Mouse (Mus musculus): Measurements from ENCODE around the gene Fis1. TPM values are rescaled to one million over a fixed set of nuclear protein-coding genes. Genes with fewer than 3 reads are reported as not detected.

The Fis1 gene
- 173 and 176 TPM in 2 replicates for polyA plus RNA-seq (2015; fragmentation: Nextera tagmentation; extraction: Ambion mirVana)

DNA sequence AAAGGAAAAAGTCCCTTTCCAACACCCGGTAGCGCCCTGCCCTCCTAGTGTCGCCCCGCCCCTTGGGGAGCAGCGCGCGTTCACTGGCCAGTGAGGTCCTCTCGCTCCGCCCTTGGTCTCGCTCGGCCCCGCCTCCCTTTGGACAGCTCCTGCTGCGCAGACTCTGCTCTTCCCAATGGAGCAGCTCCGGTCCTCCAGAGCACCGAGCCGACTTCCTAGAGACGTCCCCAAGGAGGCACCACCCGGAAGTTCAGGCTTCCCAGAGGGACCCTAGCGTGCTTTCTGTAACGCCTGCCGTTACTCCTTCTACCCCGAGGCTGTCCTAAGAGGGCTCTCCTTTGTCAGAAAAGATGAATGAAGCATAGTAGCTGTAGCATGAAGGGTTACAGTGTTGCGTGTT lies at the start of gene Fis1:
Fis1 (plus strand) TSS at position 261 of the 400 bp plus-strand sequence.
- TF ChIP-seq EP300 (IDR thresholded peaks at IDR 0.05; ENCODE audit: low read depth) (no peak), CTCF (IDR thresholded peaks at IDR 0.05; ENCODE audit: low read depth) (no peak)
- DNase-seq = peak; percentile 96

GRCm38 (mm10) chr5:136904621-136905020 lies 48.5 kb upstream of the Fis1 start:
- no peaks in the 10 kb centered on the region for H3K27me3 ChIP-seq (ENCODE audit: insufficient read depth, low read length)
- H3K36me3 ChIP-seq (replicated peaks; ENCODE audit: insufficient read depth, low read length) = no peaks in the 10 kb centered on the region
- no peak overlapping the region for H3K4me2 ChIP-seq (ENCODE audit: low read depth, low read length)
- no peaks in the 10 kb centered on the region for H3K4me1 ChIP-seq (ENCODE audit: insufficient read depth)
- WGBS (ENCODE audit: insufficient replicate concordance) = 44% methylated on average over 3 of the region's 3 CpGs
- TF ChIP-seq EP300 (IDR thresholded peaks at IDR 0.05; ENCODE audit: low read depth) (no peak), CTCF (IDR thresholded peaks at IDR 0.05; ENCODE audit: low read depth) (no peak)
- no peak overlapping the region for H3K4me3 ChIP-seq (ENCODE audit: low read depth, low read length)
- H3K9ac ChIP-seq (replicated peaks) = no peak overlapping the region
- no peaks in the 10 kb centered on the region for H3K9me3 ChIP-seq (ENCODE audit: low read length)
- DNase-seq (no peak), ATAC-seq (no peak)
- no peak overlapping the region for H3K27ac ChIP-seq (ENCODE audit: low read depth)

More for the DNA sequence above, at the start of gene Fis1:
- Histone ChIP-seq H3K9me3 (ENCODE audit: low read length) (no peaks in the 10 kb centered on the region), H3K9ac (replicated peaks) (peak within 1 kb of the TSS; percentile 67), H3K4me2 (ENCODE audit: low read depth, low read length) (peak within 1 kb of the TSS; percentile 80), H3K4me3 (ENCODE audit: low read depth, low read length) (peak within 1 kb of the TSS; percentile 71), H3K4me1 (ENCODE audit: insufficient read depth) (peaks cover 11% of the 10 kb centered on the region), H3K27me3 (ENCODE audit: insufficient read depth, low read length) (no peaks in the 10 kb centered on the region), H3K36me3 (replicated peaks; ENCODE audit: insufficient read depth, low read length) (no peaks in the 10 kb centered on the region), H3K27ac (ENCODE audit: low read depth) (peak within 1 kb of the TSS; percentile 79)
- WGBS (ENCODE audit: insufficient replicate concordance) = under 1% methylated on average over 23 of the region's 23 CpGs
- ATAC-seq = peak; percentile 99

GRCm38 (mm10) chr5:136905630-136906029 lies 47.4 kb upstream of the Fis1 start:
- Histone ChIP-seq H3K27me3 (ENCODE audit: insufficient read depth, low read length) (no peaks in the 10 kb centered on the region), H3K4me2 (ENCODE audit: low read depth, low read length) (no peak overlapping the region), H3K9me3 (ENCODE audit: low read length) (no peaks in the 10 kb centered on the region), H3K27ac (ENCODE audit: low read depth) (no peak overlapping the region), H3K4me3 (ENCODE audit: low read depth, low read length) (no peak overlapping the region), H3K9ac (replicated peaks) (no peak overlapping the region), H3K36me3 (replicated peaks; ENCODE audit: insufficient read depth, low read length) (no peaks in the 10 kb centered on the region), H3K4me1 (ENCODE audit: insufficient read depth) (no peaks in the 10 kb centered on the region)
- TF ChIP-seq CTCF (IDR thresholded peaks at IDR 0.05; ENCODE audit: low read depth) (peak; percentile 60), EP300 (IDR thresholded peaks at IDR 0.05; ENCODE audit: low read depth) (no peak)
- DNase-seq (peak; percentile 52), ATAC-seq (no peak)
- WGBS (ENCODE audit: insufficient replicate concordance) = 44% methylated on average over 7 of the region's 7 CpGs

GRCm38 (mm10) chr5:136907587-136907986 lies 45.5 kb upstream of the Fis1 start:
- ATAC-seq = 0 out of 2 replicates have a peak, but pooled peaks have one; percentile 4
- H3K27ac ChIP-seq (ENCODE audit: low read depth) = no peak overlapping the region
- no peaks in the 10 kb centered on the region for H3K9me3 ChIP-seq (ENCODE audit: low read length)
- TF ChIP-seq CTCF (IDR thresholded peaks at IDR 0.05; ENCODE audit: low read depth) (no peak), EP300 (IDR thresholded peaks at IDR 0.05; ENCODE audit: low read depth) (no peak)
- H3K36me3 ChIP-seq (replicated peaks; ENCODE audit: insufficient read depth, low read length) = no peaks in the 10 kb centered on the region
- WGBS (ENCODE audit: insufficient replicate concordance) = 38% methylated on average over 9 of the region's 9 CpGs
- peak overlapping the region; percentile 58 for H3K4me3 ChIP-seq (ENCODE audit: low read depth, low read length)
- H3K9ac ChIP-seq (replicated peaks) = no peak overlapping the region
- H3K4me2 ChIP-seq (ENCODE audit: low read depth, low read length) = peak overlapping the region; percentile 74
- H3K4me1 ChIP-seq (ENCODE audit: insufficient read depth) = no peaks in the 10 kb centered on the region
- H3K27me3 ChIP-seq (ENCODE audit: insufficient read depth, low read length) = no peaks in the 10 kb centered on the region
- no peak for DNase-seq

DNA sequence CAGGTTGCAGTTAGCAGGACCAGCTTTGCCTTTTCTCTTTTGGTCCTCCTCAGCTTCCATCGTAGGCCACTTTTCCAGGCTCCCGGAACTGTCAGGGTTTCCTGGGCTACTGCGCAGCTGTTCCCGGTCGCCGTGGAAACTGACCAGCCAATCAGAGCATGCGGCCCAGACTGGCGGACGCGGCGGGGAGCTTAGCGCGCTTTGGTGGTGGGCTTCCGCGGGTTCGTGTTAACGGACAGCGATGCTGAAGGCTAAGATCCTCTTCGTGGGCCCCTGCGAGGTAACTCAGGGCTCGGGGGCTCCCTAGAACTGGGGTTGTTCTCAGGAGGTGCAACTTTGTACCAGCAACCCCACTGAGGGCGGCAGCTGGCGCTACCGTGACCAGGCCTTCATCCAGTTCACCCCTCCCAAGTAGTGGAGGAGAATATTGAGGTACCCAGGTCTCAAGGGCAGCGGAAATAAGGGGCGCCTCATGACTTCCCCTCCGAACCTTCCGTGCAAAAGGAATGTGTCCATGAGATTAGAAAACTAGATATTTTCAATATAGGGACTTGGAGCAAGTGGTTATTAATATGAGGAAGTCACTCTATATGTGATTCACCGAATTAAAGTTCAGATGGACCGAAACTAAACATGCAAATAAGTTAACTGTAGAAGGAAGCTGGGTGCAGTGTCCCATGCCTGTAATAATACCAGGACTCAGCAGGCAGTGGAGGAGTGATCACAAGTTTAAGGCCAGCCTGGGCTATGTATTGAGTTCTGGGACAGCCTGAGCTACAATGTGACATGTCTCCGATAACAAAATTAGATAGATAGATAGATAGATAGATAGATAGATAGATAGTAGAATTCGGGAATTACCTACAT lies 44.9 kb upstream of the Fis1 start, which contains the start of gene Ift22:
Ift22 (plus strand) TSS at position 160 of the 867 bp plus-strand sequence.
- 6% methylated on average over 32 of the region's 32 CpGs for WGBS (ENCODE audit: insufficient replicate concordance)
- Histone ChIP-seq H3K4me3 (ENCODE audit: low read depth, low read length) (peak within 1 kb of the TSS; percentile 58), H3K4me2 (ENCODE audit: low read depth, low read length) (peak within 1 kb of the TSS; percentile 74), H3K9ac (replicated peaks) (peak within 1 kb of the TSS; percentile 52), H3K9me3 (ENCODE audit: low read length) (no peaks in the 10 kb centered on the region), H3K36me3 (replicated peaks; ENCODE audit: insufficient read depth, low read length) (no peaks in the 10 kb centered on the region), H3K4me1 (ENCODE audit: insufficient read depth) (no peaks in the 10 kb centered on the region), H3K27me3 (ENCODE audit: insufficient read depth, low read length) (no peaks in the 10 kb centered on the region), H3K27ac (ENCODE audit: low read depth) (peak within 1 kb of the TSS; percentile 37; the same call in 1 of the 2 replicates)
- ATAC-seq = peak; percentile 92
- DNase-seq = peak; percentile 85
- TF ChIP-seq EP300 (IDR thresholded peaks at IDR 0.05; ENCODE audit: low read depth) (peak; percentile 45; the same call in 1 of the 2 replicates), CTCF (IDR thresholded peaks at IDR 0.05; ENCODE audit: low read depth) (no peak)

DNA sequence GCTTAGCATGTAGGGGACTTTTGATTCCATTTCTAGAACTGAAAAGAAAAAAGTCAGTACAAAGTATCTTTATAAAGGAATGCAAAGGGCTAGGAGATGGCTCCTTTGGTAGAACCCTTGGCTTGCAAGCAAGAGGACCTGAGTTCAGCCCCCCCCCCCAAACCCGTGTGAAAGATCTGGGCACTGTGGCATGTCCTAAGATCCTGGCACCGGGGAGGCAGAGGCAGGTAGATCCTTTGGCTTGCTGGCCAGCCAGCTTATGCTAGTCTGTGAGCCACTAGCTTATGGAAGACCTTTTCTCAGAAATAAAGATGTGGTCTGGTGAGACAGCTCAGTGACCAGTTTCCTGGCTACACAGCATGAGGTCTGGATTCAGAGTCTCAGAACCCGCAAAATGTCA lies 38.9 kb upstream of the Fis1 start:
- TF ChIP-seq CTCF (IDR thresholded peaks at IDR 0.05; ENCODE audit: low read depth) (no peak), EP300 (IDR thresholded peaks at IDR 0.05; ENCODE audit: low read depth) (no peak)
- no peak overlapping the region for H3K9ac ChIP-seq (replicated peaks)
- H3K9me3 ChIP-seq (ENCODE audit: low read length) = no peaks in the 10 kb centered on the region
- no peaks in the 10 kb centered on the region; the same call in 1 of the 2 replicates for H3K4me1 ChIP-seq (ENCODE audit: insufficient read depth)
- H3K27ac ChIP-seq (ENCODE audit: low read depth) = no peak overlapping the region
- no peaks in the 10 kb centered on the region for H3K36me3 ChIP-seq (replicated peaks; ENCODE audit: insufficient read depth, low read length)
- ATAC-seq = no peak
- no peak for DNase-seq
- no peak overlapping the region for H3K4me3 ChIP-seq (ENCODE audit: low read depth, low read length)
- no peak overlapping the region for H3K4me2 ChIP-seq (ENCODE audit: low read depth, low read length)
- 78% methylated on average over 3 of the region's 3 CpGs for WGBS (ENCODE audit: insufficient replicate concordance)
- H3K27me3 ChIP-seq (ENCODE audit: insufficient read depth, low read length) = no peaks in the 10 kb centered on the region

Measured in liver, postnatal 0 days (tissue).